Mouse (Mus musculus): ENCODE measurements around the gene Magi2. TPM values are rescaled to one million over a fixed set of nuclear protein-coding genes. Genes with fewer than 3 reads are reported as not detected.

Magi2 gene
- polyA plus RNA-seq, 1 experiment from 2014 or later: 4.6 TPM

DNA sequence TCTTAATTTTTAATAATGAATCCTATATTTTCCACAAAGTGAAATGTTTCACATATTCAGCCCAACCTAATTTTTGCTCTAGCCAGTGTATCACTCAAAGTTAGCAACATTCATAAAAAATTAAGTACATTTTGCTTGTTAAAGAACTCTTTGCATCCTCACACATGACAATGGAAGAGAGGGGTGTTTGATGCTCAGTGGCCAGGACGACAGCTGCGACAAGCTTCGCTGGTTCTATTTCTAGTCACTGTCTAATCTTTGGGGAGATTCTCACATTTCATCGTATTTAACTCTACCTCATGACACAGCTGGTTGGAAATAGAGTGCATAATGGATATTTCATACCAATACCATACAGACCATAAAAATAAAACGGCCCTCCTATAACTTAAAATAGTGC lies 1379.7 kb downstream of the Magi2 start:
- no peak overlapping the region for H3K27ac ChIP-seq (ENCODE audit: low read depth, low read length)
- peak; percentile 6 for DNase-seq (ENCODE audit: low spot score, missing footprints)
- 85% methylated on average over 5 of the region's 5 CpGs for WGBS
- no peak overlapping the region for H3K4me3 ChIP-seq (ENCODE audit: low read depth, low read length)
- H3K4me2 ChIP-seq: no peak overlapping the region
- no peak for ATAC-seq (ENCODE audit: low FRiP score)
- no peaks in the 10 kb centered on the region for H3K27me3 ChIP-seq (ENCODE audit: control insufficient read depth, insufficient read depth, low read length)
- H3K4me1 ChIP-seq (ENCODE audit: control insufficient read depth, insufficient read depth, low read length): no peaks in the 10 kb centered on the region
- H3K9ac ChIP-seq (ENCODE audit: low read length): no peak overlapping the region
- H3K9me3 ChIP-seq (ENCODE audit: control insufficient read depth, low read length): no peaks in the 10 kb centered on the region
- no peaks in the 10 kb centered on the region for H3K36me3 ChIP-seq (ENCODE audit: control insufficient read depth, insufficient read depth, low read length)

DNA sequence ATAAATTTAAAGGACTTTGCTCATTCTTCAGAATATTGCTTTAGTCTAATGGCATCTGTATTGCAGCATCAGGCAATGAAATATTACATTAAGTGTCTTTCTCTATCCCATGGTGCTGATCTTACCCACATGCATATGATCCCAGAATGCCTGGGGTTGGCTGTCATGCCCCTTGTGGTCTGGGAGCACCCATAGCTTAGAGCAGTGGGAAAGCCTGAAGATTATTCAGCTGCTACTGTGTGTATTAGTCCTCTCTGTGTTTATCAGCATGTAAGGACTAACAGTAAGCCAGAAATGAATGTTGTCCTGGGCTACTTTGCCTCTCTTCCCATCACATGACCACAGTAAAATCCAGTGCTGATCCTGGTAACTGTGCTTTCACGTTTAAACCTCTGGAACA lies 1380.7 kb downstream of the Magi2 start:
- Histone ChIP-seq H3K9me3 (ENCODE audit: control insufficient read depth, low read length) (no peaks in the 10 kb centered on the region), H3K4me2 (no peak overlapping the region), H3K4me3 (ENCODE audit: low read depth, low read length) (no peak overlapping the region), H3K9ac (ENCODE audit: low read length) (no peak overlapping the region), H3K36me3 (ENCODE audit: control insufficient read depth, insufficient read depth, low read length) (no peaks in the 10 kb centered on the region), H3K27ac (ENCODE audit: low read depth, low read length) (no peak overlapping the region), H3K27me3 (ENCODE audit: control insufficient read depth, insufficient read depth, low read length) (no peaks in the 10 kb centered on the region), H3K4me1 (ENCODE audit: control insufficient read depth, insufficient read depth, low read length) (no peaks in the 10 kb centered on the region)
- DNase-seq (ENCODE audit: low spot score, missing footprints) (no peak), ATAC-seq (ENCODE audit: low FRiP score) (no peak)
- 75% methylated on average over 1 of the region's 1 CpGs for WGBS

DNA sequence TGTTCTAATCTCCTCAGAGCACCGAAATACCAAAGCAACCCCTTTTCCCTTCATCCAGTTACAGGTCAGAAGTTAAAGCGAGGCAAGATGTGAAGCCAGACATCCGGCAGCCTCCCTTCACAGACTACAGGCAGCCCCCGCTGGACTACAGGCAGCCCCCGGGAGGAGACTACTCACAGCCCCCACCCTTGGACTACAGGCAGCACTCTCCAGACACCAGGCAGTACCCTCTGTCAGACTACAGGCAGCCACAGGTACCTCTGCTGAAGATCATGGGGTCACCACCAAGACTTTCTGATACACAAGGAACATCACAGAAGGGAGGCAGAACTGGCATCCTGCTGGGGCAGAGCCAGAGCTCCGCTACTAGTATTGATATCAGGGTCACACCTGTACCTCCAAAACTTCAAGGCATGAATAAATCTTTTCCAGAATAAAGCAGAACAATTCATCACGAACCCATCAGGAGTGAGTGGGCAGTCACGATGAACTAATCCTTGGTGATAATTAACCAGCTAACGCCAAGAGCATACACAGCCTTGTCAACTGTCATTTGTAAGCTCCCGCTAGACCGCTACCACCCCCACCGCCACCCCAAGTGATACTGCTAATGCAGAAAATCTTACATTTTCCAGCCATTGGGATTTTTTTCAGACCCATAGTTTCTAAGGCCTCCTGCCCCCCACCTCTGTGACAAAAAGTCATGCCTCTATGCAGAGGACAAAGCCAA lies 1382.5 kb downstream of the Magi2 start:
- no peaks in the 10 kb centered on the region for H3K27me3 ChIP-seq (ENCODE audit: control insufficient read depth, insufficient read depth, low read length)
- H3K27ac ChIP-seq (ENCODE audit: low read depth, low read length): no peak overlapping the region
- peak; percentile 54; the same call in 1 of the 2 replicates for ATAC-seq (ENCODE audit: low FRiP score)
- no peak overlapping the region for H3K4me3 ChIP-seq (ENCODE audit: low read depth, low read length)
- H3K4me1 ChIP-seq (ENCODE audit: control insufficient read depth, insufficient read depth, low read length): no peaks in the 10 kb centered on the region
- no peaks in the 10 kb centered on the region for H3K36me3 ChIP-seq (ENCODE audit: control insufficient read depth, insufficient read depth, low read length)
- 88% methylated on average over 12 of the region's 12 CpGs for WGBS
- no peak overlapping the region for H3K9ac ChIP-seq (ENCODE audit: low read length)
- no peaks in the 10 kb centered on the region for H3K9me3 ChIP-seq (ENCODE audit: control insufficient read depth, low read length)
- peak; percentile 39 for DNase-seq (ENCODE audit: low spot score, missing footprints)
- H3K4me2 ChIP-seq: no peak overlapping the region

DNA sequence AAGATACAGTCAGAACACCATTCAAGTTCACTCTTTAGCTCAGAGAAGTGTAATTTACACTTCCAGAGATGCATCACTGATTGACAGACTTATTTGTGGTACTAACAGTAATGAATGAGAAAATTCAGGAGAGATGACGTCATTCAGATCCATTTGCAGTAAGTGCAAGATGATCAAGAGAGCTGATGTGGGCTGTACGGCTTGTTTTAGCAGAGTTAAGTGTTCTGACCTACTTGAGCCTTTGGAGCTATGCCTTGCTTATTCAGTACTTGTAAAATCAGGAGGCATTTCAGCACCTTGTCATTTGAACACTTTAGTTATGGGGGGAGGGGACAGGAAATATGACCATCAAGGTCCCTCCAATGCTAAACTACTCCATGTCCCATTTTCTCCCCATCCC lies 1383.8 kb downstream of the Magi2 start:
- Histone ChIP-seq H3K9me3 (ENCODE audit: control insufficient read depth, low read length) (no peaks in the 10 kb centered on the region), H3K9ac (ENCODE audit: low read length) (no peak overlapping the region), H3K27me3 (ENCODE audit: control insufficient read depth, insufficient read depth, low read length) (no peaks in the 10 kb centered on the region), H3K4me3 (ENCODE audit: low read depth, low read length) (no peak overlapping the region), H3K4me1 (ENCODE audit: control insufficient read depth, insufficient read depth, low read length) (no peaks in the 10 kb centered on the region), H3K4me2 (no peak overlapping the region), H3K36me3 (ENCODE audit: control insufficient read depth, insufficient read depth, low read length) (no peaks in the 10 kb centered on the region), H3K27ac (ENCODE audit: low read depth, low read length) (no peak overlapping the region)
- 91% methylated on average over 2 of the region's 2 CpGs for WGBS
- DNase-seq (ENCODE audit: low spot score, missing footprints): peak; percentile 60
- ATAC-seq (ENCODE audit: low FRiP score): no peak

DNA sequence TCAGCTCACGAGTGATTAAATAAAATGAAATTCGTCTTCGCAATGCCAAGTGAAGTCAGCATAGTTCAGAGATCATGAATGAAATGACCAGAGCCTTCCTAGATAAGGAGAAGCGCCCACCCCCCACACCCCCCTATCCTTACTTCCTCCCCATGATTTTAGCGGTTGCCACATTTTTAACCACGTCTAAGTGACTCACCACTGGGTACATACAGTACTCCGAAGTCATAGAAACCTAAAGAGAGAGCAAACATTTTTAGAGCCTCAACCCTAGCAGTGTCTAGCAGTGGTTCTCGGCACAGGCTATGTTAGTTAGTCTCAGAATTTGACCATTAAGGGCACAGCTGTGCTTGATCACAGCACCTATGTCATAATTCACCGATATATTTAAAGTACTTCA lies 1385.8 kb downstream of the Magi2 start:
- Histone ChIP-seq H3K36me3 (ENCODE audit: control insufficient read depth, insufficient read depth, low read length) (no peaks in the 10 kb centered on the region), H3K4me2 (no peak overlapping the region), H3K27ac (ENCODE audit: low read depth, low read length) (no peak overlapping the region), H3K9me3 (ENCODE audit: control insufficient read depth, low read length) (no peaks in the 10 kb centered on the region), H3K4me3 (ENCODE audit: low read depth, low read length) (no peak overlapping the region), H3K4me1 (ENCODE audit: control insufficient read depth, insufficient read depth, low read length) (no peaks in the 10 kb centered on the region), H3K9ac (ENCODE audit: low read length) (no peak overlapping the region), H3K27me3 (ENCODE audit: control insufficient read depth, insufficient read depth, low read length) (no peaks in the 10 kb centered on the region)
- DNase-seq (ENCODE audit: low spot score, missing footprints): peak; percentile 26
- WGBS: 90% methylated on average over 9 of the region's 9 CpGs
- ATAC-seq (ENCODE audit: low FRiP score): no peak

DNA sequence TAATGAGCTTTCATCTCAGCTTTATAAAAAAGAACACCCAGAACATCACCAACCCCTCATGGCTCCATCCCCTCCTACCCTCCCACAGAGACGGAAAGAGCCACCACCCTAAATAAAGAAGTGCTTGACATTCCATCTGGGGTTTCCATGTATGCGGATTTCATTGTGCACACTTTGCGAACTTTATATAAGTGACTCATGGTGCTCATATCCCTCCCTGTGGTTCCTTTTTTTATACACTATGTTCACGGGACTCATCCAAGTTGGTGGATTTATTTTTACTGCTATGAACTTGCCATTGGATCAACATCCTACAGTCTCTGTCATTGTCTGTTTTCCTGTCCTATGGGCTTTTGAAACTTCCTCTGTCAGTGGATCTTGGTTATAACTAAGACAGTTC lies 1388.1 kb downstream of the Magi2 start:
- Histone ChIP-seq H3K9ac (ENCODE audit: low read length) (no peak overlapping the region), H3K4me3 (ENCODE audit: low read depth, low read length) (no peak overlapping the region), H3K4me2 (no peak overlapping the region), H3K9me3 (ENCODE audit: control insufficient read depth, low read length) (no peaks in the 10 kb centered on the region), H3K36me3 (ENCODE audit: control insufficient read depth, insufficient read depth, low read length) (no peaks in the 10 kb centered on the region), H3K27ac (ENCODE audit: low read depth, low read length) (no peak overlapping the region), H3K4me1 (ENCODE audit: control insufficient read depth, insufficient read depth, low read length) (no peaks in the 10 kb centered on the region), H3K27me3 (ENCODE audit: control insufficient read depth, insufficient read depth, low read length) (no peaks in the 10 kb centered on the region)
- DNase-seq (ENCODE audit: low spot score, missing footprints) (no peak), ATAC-seq (ENCODE audit: low FRiP score) (no peak)
- 91% methylated on average over 4 of the region's 4 CpGs for WGBS

DNA sequence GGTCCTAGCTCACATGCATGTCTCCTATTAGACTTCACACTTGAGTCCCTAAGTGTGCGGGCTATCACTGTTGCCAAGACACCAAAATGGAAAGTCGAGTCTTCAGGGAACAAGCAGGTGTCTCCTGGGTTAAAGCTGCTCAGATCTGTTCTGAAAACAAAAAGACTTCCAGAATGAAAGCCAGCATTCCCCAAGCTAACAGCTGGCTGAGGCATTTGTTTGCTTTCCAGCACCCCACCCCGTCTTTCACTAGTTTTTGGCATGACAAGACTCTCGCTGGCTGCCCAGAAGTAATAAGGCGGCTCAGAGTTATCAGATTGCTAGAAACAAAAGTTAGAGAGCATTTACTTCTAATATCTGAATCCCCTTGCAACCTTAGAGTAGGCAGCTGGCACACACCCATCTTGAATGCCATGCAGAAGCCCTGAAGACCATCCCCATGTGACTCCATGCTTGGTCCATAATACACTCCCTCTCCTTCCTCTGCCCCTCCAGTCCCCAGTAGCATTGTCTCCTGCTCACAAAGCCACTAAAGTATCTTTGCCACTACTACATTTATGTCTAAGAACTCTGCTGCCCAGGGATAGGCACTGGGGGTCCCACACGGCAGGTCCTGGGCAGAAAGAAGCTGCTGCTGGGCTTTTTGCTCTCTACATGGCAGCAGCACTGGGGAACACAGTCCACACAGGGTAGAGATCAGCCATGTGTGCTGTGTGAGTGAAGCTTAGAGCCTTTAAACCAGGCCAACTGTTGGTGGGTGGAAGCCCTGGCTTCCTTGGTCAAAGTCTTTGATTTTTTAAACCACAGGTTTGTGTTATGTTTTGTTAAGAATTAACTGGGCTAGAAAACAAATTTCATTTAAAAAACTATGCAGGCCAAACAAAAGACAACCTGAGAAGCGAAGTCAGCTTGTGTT lies 1394.0 kb downstream of the Magi2 start:
- H3K36me3 ChIP-seq (ENCODE audit: control insufficient read depth, insufficient read depth, low read length): no peaks in the 10 kb centered on the region
- 84% methylated on average over 7 of the region's 7 CpGs for WGBS
- ATAC-seq (ENCODE audit: low FRiP score) (no peak), DNase-seq (ENCODE audit: low spot score, missing footprints) (peak; percentile 77)
- no peak overlapping the region for H3K27ac ChIP-seq (ENCODE audit: low read depth, low read length)
- no peaks in the 10 kb centered on the region for H3K27me3 ChIP-seq (ENCODE audit: control insufficient read depth, insufficient read depth, low read length)
- no peaks in the 10 kb centered on the region for H3K9me3 ChIP-seq (ENCODE audit: control insufficient read depth, low read length)
- H3K4me1 ChIP-seq (ENCODE audit: control insufficient read depth, insufficient read depth, low read length): peaks cover 6% of the 10 kb centered on the region
- no peak overlapping the region for H3K9ac ChIP-seq (ENCODE audit: low read length)
- no peak overlapping the region for H3K4me2 ChIP-seq
- no peak overlapping the region for H3K4me3 ChIP-seq (ENCODE audit: low read depth, low read length)

DNA sequence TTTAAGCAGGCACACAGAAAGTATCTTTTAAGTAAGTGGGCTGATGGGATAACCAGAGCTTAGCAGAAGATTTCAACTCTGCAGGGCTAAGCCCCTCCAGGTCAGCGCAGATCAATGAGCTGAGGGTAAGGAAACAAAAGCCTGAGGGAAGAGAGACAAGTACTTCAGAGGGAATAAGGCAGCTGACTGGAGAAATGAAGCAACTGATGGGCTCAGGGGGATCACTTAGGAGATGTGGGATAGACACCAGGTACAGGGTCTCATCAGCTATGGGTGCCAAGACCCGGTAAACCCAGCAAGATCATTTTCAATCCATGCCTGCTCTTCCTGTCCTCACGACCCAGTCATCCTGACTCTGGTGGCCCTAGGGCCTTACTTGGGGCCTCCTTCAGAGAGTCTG lies 1395.6 kb downstream of the Magi2 start:
- no peaks in the 10 kb centered on the region for H3K36me3 ChIP-seq (ENCODE audit: control insufficient read depth, insufficient read depth, low read length)
- no peaks in the 10 kb centered on the region for H3K27me3 ChIP-seq (ENCODE audit: control insufficient read depth, insufficient read depth, low read length)
- ATAC-seq (ENCODE audit: low FRiP score): peak; percentile 30; the same call in 1 of the 2 replicates
- no peak overlapping the region for H3K4me3 ChIP-seq (ENCODE audit: low read depth, low read length)
- no peak overlapping the region for H3K4me2 ChIP-seq
- WGBS: 33% methylated on average over 3 of the region's 3 CpGs
- DNase-seq (ENCODE audit: low spot score, missing footprints): no peak
- no peak overlapping the region for H3K9ac ChIP-seq (ENCODE audit: low read length)
- no peaks in the 10 kb centered on the region for H3K9me3 ChIP-seq (ENCODE audit: control insufficient read depth, low read length)
- peaks cover 6% of the 10 kb centered on the region for H3K4me1 ChIP-seq (ENCODE audit: control insufficient read depth, insufficient read depth, low read length)
- H3K27ac ChIP-seq (ENCODE audit: low read depth, low read length): no peak overlapping the region
